Mouse (Mus musculus) cerebellum, adult 2 months (tissue): ENCODE measurements at regions not wholly inside any gene's neighbourhood (a gene's known extent, or its start where the extent isn't known, plus 50 kb on each side); places are given as distances from the start of the nearest gene placed in this dataset.

Source experiments
- CTCF ChIP-seq: fragments of 200-500 bp; IDR thresholded peaks from 2 replicates; pipeline ENCODE4 v1.5.1; 2011; ENCODE audit warnings: low read depth, mild to moderate bottlenecking, control low read depth, low read length, moderate library complexity, borderline replicate concordance; ENCODE audit not compliant: insufficient read depth
- POLR2A ChIP-seq: fragments of 200-500 bp; IDR thresholded peaks from 2 replicates; pipeline ENCODE4 v1.6.1; 2011; ENCODE audit warnings: low read length, control low read depth, borderline replicate concordance; ENCODE audit not compliant: insufficient read depth

GRCm38 (mm10) chr7:62179387-62179786 lies 167.0 kb upstream of the Ndn start:
- no peak for TF ChIP-seq CTCF
- TF ChIP-seq POLR2A, result no peak
